In genomic region chr2:122164293-122164692, GRCm38 (mm10) we compare ENCODE assay signal across 12 mouse cellular contexts. TPM values are rescaled to one million over a fixed set of nuclear protein-coding genes. Genes with fewer than 3 reads are reported as not detected.
DNase-seq lines count a peak whose midpoint lies in the region; ATAC-seq and TF ChIP-seq lines count a peak whose summit lies in the region.
"Had no signal": no experiment of that assay in that cellular context is flagged by ENCODE, and none has a peak within 500 bp of the region (broad histone marks: within the 10 kb centered on the region; RNA-seq: fewer than 3 reads in every experiment).

No protein-coding gene starts in this region.

- no peak for TF ChIP-seq RAD21 in CH12.LX (IDR thresholded peaks at IDR 0.05; ENCODE audit: low read depth, low read length)

- H3K27ac ChIP-seq in CH12.LX (ENCODE audit: insufficient read depth, low read depth), result peak overlapping the region; percentile 89
- 0 out of 2 replicates have a peak overlapping the region, but pooled peaks have one; percentile 24 for H3K27ac ChIP-seq in brown adipose tissue, adult 24 weeks (replicated peaks; ENCODE audit: low read depth, low read length)

- TF ChIP-seq CTCF in CH12.LX (conservative IDR thresholded peaks at IDR 0.05 in 1 of 2, IDR thresholded peaks at IDR 0.05 in 1 of 2; ENCODE audit: low read depth in 2 of 2, low read length in 2 of 2), result no peak

- peak overlapping the region; percentile 73 for H3K9ac ChIP-seq in CH12.LX (ENCODE audit: insufficient read depth, low read depth)

- peak overlapping the region; percentile 97 for H3K4me2 ChIP-seq in CH12.LX (ENCODE audit: insufficient read depth, low read depth, poor library complexity, severe bottlenecking)

- TF ChIP-seq EP300 in CH12.LX (IDR thresholded peaks at IDR 0.05; ENCODE audit: low read length), result no peak; the same call in 1 of the 2 replicates

- DNase-seq in left cerebral cortex, postnatal 36 days (ENCODE audit: low spot score in 2 of 2), result peak; percentile 24 to 26
- no peak for DNase-seq in left cerebral cortex, postnatal 10 days (ENCODE audit: extremely low spot score in 1 of 2, low spot score in 2 of 2)
- peak; percentile 62 for DNase-seq in CH12.LX (ENCODE audit: extremely low read depth)
- no peak for DNase-seq in thymus, postnatal 36 days
- DNase-seq in frontal cortex, postnatal 10 days (ENCODE audit: low spot score in 2 of 2), result no peak
- DNase-seq in urinary bladder, postnatal 4 days (ENCODE audit: low spot score in 2 of 2), result no peak
- DNase-seq: thymus, postnatal 25 days had no signal

- no peak; the same call in 1 of the 2 replicates for TF ChIP-seq POLR2A in CH12.LX (IDR thresholded peaks at IDR 0.05; ENCODE audit: low read depth, low read length)

- H3K79me2 ChIP-seq in CH12.LX (replicated peaks; ENCODE audit: control insufficient read depth, extremely low read depth, insufficient read depth, poor library complexity, severe bottlenecking), result no peaks in the 10 kb centered on the region

- H3K9me3 ChIP-seq in CH12.LX (replicated peaks; ENCODE audit: low read length), result no peaks in the 10 kb centered on the region

- H3K36me3 ChIP-seq in CH12.LX (replicated peaks in 1 of 2; ENCODE audit: control insufficient read depth in 1 of 2, insufficient read depth in 1 of 2, low read length in 1 of 2), result no peaks in the 10 kb centered on the region

- peak; percentile 65 for ATAC-seq in monocyte, adult 5-6 weeks (replicated peaks; ENCODE audit: insufficient number of reproducible peaks, low FRiP score, low TSS enrichment, poor library complexity, severe bottlenecking)
- ATAC-seq: hindbrain, embryonic 16.5 days had no signal

- peaks cover 8 to 53% of the 10 kb centered on the region in 2 experiments for H3K4me1 ChIP-seq in CH12.LX (ENCODE audit: control insufficient read depth in 1 of 2, insufficient read depth in 2 of 2)
- H3K4me1 ChIP-seq in brown adipose tissue, adult 24 weeks (ENCODE audit: control insufficient read depth, insufficient read depth, insufficient read length, low read length), result no peaks in the 10 kb centered on the region; the same call in none of the 2 replicates

- H3K27me3 ChIP-seq in CH12.LX (replicated peaks), result no peaks in the 10 kb centered on the region

- H3K4me3 ChIP-seq in CH12.LX (replicated peaks in 1 of 3; ENCODE audit: low read depth in 2 of 3, low read length in 2 of 3, poor library complexity in 1 of 3), result peak overlapping the region; percentile 28 to 41 (median 34)
- H3K4me3 ChIP-seq in brown adipose tissue, adult 24 weeks (ENCODE audit: insufficient read depth, low read depth, low read length), result peak overlapping the region; percentile 26; the same call in 1 of the 2 replicates

- in situ Hi-C loops in CH12.LX (cut with MboI; ENCODE audit: low pct_ligation_motif_present, low pct_unique_long_range_greater_than_20kb, low sequenced_read_pairs), result loop anchor here (5.0 kb wide), 1 partner anchor 47 kb away; the partner anchor contains the start of gene Spg11

- dilution Hi-C loops in CH12.LX (cut with MboI; ENCODE audit: extremely low pct_ligation_motif_present, extremely low pct_unique_long_range_greater_than_20kb, low sequenced_read_pairs), result no loop called here

- intact Hi-C loops in left cerebral cortex, postnatal 36 days (cut with DNase I), result loop anchor here (5.0 kb wide), 1 partner anchor 47 kb away; the partner anchor contains the start of gene Spg11
- intact Hi-C loops in left cerebral cortex, postnatal 10 days (cut with DNase I), result no loop called here

TF ChIP-seq in CH12.LX, 34 proteins besides CTCF, POLR2A, EP300 and RAD21:
- no peak for TF ChIP-seq RCOR1 (conservative IDR thresholded peaks at IDR 0.05; ENCODE audit: low read depth, low read length)
- no peak; the same call in 1 of the 2 replicates for TF ChIP-seq JUND (conservative IDR thresholded peaks at IDR 0.05; ENCODE audit: low read depth, low read length)
- no peak for TF ChIP-seq E2F4 (IDR thresholded peaks at IDR 0.05; ENCODE audit: insufficient replicate concordance, low read depth, low read length)
- no peak for TF ChIP-seq ZC3H11A (IDR thresholded peaks at IDR 0.05; ENCODE audit: low read depth, low read length)
- peak; percentile 28; the same call in 1 of the 2 replicates for TF ChIP-seq BHLHE40 (IDR thresholded peaks at IDR 0.05; ENCODE audit: low read depth, low read length)
- TF ChIP-seq GABPA (IDR thresholded peaks at IDR 0.05; ENCODE audit: insufficient replicate concordance, low read depth, low read length), result no peak
- no peak for TF ChIP-seq POLR2AphosphoS2 (IDR thresholded peaks at IDR 0.05; ENCODE audit: low read depth, low read length)
- TF ChIP-seq ETS1 (conservative IDR thresholded peaks at IDR 0.05; ENCODE audit: low read depth, low read length), result 0 out of 2 replicates have a peak, but pooled peaks have one; percentile 5
- no peak for TF ChIP-seq MAFK (IDR thresholded peaks at IDR 0.05; ENCODE audit: insufficient replicate concordance, low read length)
- 0 out of 2 replicates have a peak, but pooled peaks have one; percentile 29 for TF ChIP-seq TBP (conservative IDR thresholded peaks at IDR 0.05; ENCODE audit: low read depth, low read length)
- TF ChIP-seq UBTF (IDR thresholded peaks at IDR 0.05; ENCODE audit: low read depth, low read length), result no peak

RNA-seq across cellular contexts. Expression of gene Trim69, which starts 3.8 kb away (rescaled TPM):
- total RNA-seq in left cerebral cortex, postnatal 36 days (2021), result not detected
- not detected for total RNA-seq in left cerebral cortex, postnatal 10 days (2021)
- total RNA-seq in CH12.LX (2012; rRNA removed), result 0.08 and 0.13 TPM in 2 replicates
- 0.24 and 0.26 TPM in 2 replicates for total RNA-seq in CH12.LX (2014; rRNA removed)
- 0.13 and 0.41 TPM in 2 replicates for polyA plus RNA-seq in CH12.LX (2012; ENCODE audit: insufficient read length, low read depth)
- polyA plus RNA-seq in brown adipose tissue, adult 24 weeks (2012; ENCODE audit: insufficient read depth, insufficient read length, missing spikeins), result not detected in 2 replicates
- not detected in 3 replicates for total RNA-seq in monocyte, adult 5-6 weeks (2017)
- total RNA-seq: layer of hippocampus, postnatal 10 days had no signal

RNA-seq across cellular contexts. Expression of gene B2m, which starts 16.8 kb away (rescaled TPM):
- 100 to 1,000 TPM; 108 to 111 TPM for total RNA-seq in left cerebral cortex, postnatal 36 days (2021)
- 10 to 100 TPM; 72.1 to 76.8 TPM for total RNA-seq in left cerebral cortex, postnatal 10 days (2021)
- total RNA-seq in CH12.LX (2012; rRNA removed) (1,479 and 1,509 TPM in 2 replicates), CH12.LX (2014; rRNA removed) (1,782 and 1,954 TPM in 2 replicates)
- polyA plus RNA-seq in CH12.LX (2012; ENCODE audit: insufficient read length, low read depth), result 1,919 and 2,234 TPM in 2 replicates
- polyA plus RNA-seq in brown adipose tissue, adult 24 weeks (2012; ENCODE audit: insufficient read depth, insufficient read length, missing spikeins), result 1,264 and 2,088 TPM in 2 replicates
- 4,524 to 5,565 TPM (median 5,404 TPM) in 3 replicates for total RNA-seq in monocyte, adult 5-6 weeks (2017)

RNA-seq across cellular contexts. Expression of gene Patl2, which starts 21.7 kb away (rescaled TPM):
- not detected for total RNA-seq in left cerebral cortex, postnatal 36 days (2021)
- total RNA-seq in left cerebral cortex, postnatal 10 days (2021), result under 1 TPM in 1 of 2 experiments, not detected in 1; 0.14 TPM
- total RNA-seq in CH12.LX (2012; rRNA removed) (not detected in 2 replicates), CH12.LX (2014; rRNA removed) (not detected in 2 replicates)
- not detected in 2 replicates for polyA plus RNA-seq in CH12.LX (2012; ENCODE audit: insufficient read length, low read depth)
- not detected in 2 replicates for polyA plus RNA-seq in brown adipose tissue, adult 24 weeks (2012; ENCODE audit: insufficient read depth, insufficient read length, missing spikeins)
- total RNA-seq in monocyte, adult 5-6 weeks (2017), result not detected in 3 replicates
- total RNA-seq: layer of hippocampus, postnatal 10 days had no signal

RNA-seq across cellular contexts. Expression of gene Terb2, which starts 21.8 kb away (rescaled TPM):
- not detected for total RNA-seq in left cerebral cortex, postnatal 36 days (2021)
- total RNA-seq in left cerebral cortex, postnatal 10 days (2021), result not detected
- not detected in 2 replicates for total RNA-seq in CH12.LX (2012; rRNA removed)
- total RNA-seq in CH12.LX (2014; rRNA removed), result not detected in 2 replicates
- not detected in 2 replicates for polyA plus RNA-seq in CH12.LX (2012; ENCODE audit: insufficient read length, low read depth)
- polyA plus RNA-seq in brown adipose tissue, adult 24 weeks (2012; ENCODE audit: insufficient read depth, insufficient read length, missing spikeins), result not detected in 2 replicates
- total RNA-seq in monocyte, adult 5-6 weeks (2017), result 1.0 TPM in 1 of 3 replicates, not detected in the others
- total RNA-seq: layer of hippocampus, postnatal 10 days had no signal
- polyA plus RNA-seq: frontal cortex, adult 2 months; hindbrain, embryonic 16.5 days had no signal

RNA-seq across cellular contexts. Expression of gene Spg11, which starts 46.1 kb away (rescaled TPM):
- 10 to 100 TPM; 14.4 to 16.4 TPM for total RNA-seq in left cerebral cortex, postnatal 36 days (2021)
- total RNA-seq in left cerebral cortex, postnatal 10 days (2021), result 10 to 100 TPM; 19.8 to 20.4 TPM
- total RNA-seq in CH12.LX (2012; rRNA removed) (9.7 and 11.4 TPM in 2 replicates), CH12.LX (2014; rRNA removed) (6.0 and 7.5 TPM in 2 replicates)
- 9.6 and 10.7 TPM in 2 replicates for polyA plus RNA-seq in CH12.LX (2012; ENCODE audit: insufficient read length, low read depth)
- 6.1 and 7.8 TPM in 2 replicates for polyA plus RNA-seq in brown adipose tissue, adult 24 weeks (2012; ENCODE audit: insufficient read depth, insufficient read length, missing spikeins)
- 20.2 to 28.8 TPM (median 21.4 TPM) in 3 replicates for total RNA-seq in monocyte, adult 5-6 weeks (2017)

Comparison
In these comparisons a context has a peak if more than half of its experiments do, and no peak if none do; other contexts are left out.
1. DNase-seq: peak in left cerebral cortex, postnatal 36 days (2 of 2) and CH12.LX (single experiment); none in left cerebral cortex, postnatal 10 days (0 of 2), thymus, postnatal 36 days (0 of 2), frontal cortex, postnatal 10 days (0 of 2) and urinary bladder, postnatal 4 days (0 of 2).
2. RNA of gene B2m, which starts 16.8 kb away (total RNA-seq): 4,524 to 5,565 TPM in monocyte, adult 5-6 weeks and 1,479 to 1,954 TPM in CH12.LX; 108 to 111 TPM in left cerebral cortex, postnatal 36 days and 72.1 to 76.8 TPM in left cerebral cortex, postnatal 10 days; every median in the first group is over 10 times any median in the second.